Mouse (Mus musculus) testis, adult 2 months (tissue): ENCODE results near the gene Mcoln3. TPM values are rescaled to one million over a fixed set of nuclear protein-coding genes. Genes with fewer than 3 reads are reported as not detected.

ENCODE experiments used
- H3K27ac ChIP-seq: fragments of 200-500 bp; 2 replicates; pipeline ENCODE4 v1.5.1; 2012; ENCODE audit warnings: low read depth, low read length; ENCODE audit not compliant: control insufficient read depth, insufficient read depth
- H3K27me3 ChIP-seq: fragments of 200-500 bp; 2 replicates; pipeline ENCODE4 v1.6.1; 2012; ENCODE audit warnings: mild to moderate bottlenecking, low read length, moderate library complexity; ENCODE audit not compliant: control insufficient read depth, insufficient read depth
- H3K36me3 ChIP-seq: fragments of 200-500 bp; 2 replicates; pipeline ENCODE4 v1.6.1; 2012; ENCODE audit warnings: mild to moderate bottlenecking, low read length; ENCODE audit not compliant: control insufficient read depth, insufficient read depth
- H3K4me1 ChIP-seq: fragments of 200-500 bp; 2 replicates; pipeline ENCODE4 v1.6.1; 2012; ENCODE audit warnings: low read length; ENCODE audit not compliant: control insufficient read depth, insufficient read depth
- H3K4me3 ChIP-seq: fragments of 200-500 bp; 2 replicates; pipeline ENCODE4 v1.5.1; 2012; ENCODE audit warnings: low read depth, mild to moderate bottlenecking, low read length, moderate library complexity, mixed read lengths; ENCODE audit not compliant: control insufficient read depth
- CTCF ChIP-seq: fragments of 200-500 bp; IDR thresholded peaks from 2 replicates; pipeline ENCODE4 v1.5.1; 2012; ENCODE audit warnings: low read depth, mild to moderate bottlenecking, inconsistent platforms, low read length, moderate library complexity; ENCODE audit not compliant: control insufficient read depth, insufficient read depth, insufficient replicate concordance
- POLR2A ChIP-seq: fragments of 200-500 bp; IDR thresholded peaks from 2 replicates; pipeline ENCODE4 v1.6.1; 2012; ENCODE audit warnings: low read depth, mild to moderate bottlenecking, inconsistent platforms, low read length, moderate library complexity; ENCODE audit not compliant: control insufficient read depth
- polyA plus RNA-seq: library from polyadenylated mRNA; depleted of rRNA; stranded (reverse); fragments of >200 nt; gene quantifications from 2 replicates; pipeline ENCODE4 v1.2.3, GENCODE M21; 2012

Mcoln3 gene
- polyA plus RNA-seq, 1 experiment: 0.11 TPM

GRCm38 (mm10) chr3:146110916-146111315 is 6.3 kb upstream of the Mcoln3 start:
- Histone ChIP-seq H3K36me3 (no peaks in the 10 kb centered on the region), H3K4me1 (peaks cover 6% of the 10 kb centered on the region), H3K27ac (no peak overlapping the region; the same call in 1 of the 2 replicates), H3K4me3 (no peak overlapping the region), H3K27me3 (no peaks in the 10 kb centered on the region)
- TF ChIP-seq POLR2A (no peak), CTCF (no peak)

DNA sequence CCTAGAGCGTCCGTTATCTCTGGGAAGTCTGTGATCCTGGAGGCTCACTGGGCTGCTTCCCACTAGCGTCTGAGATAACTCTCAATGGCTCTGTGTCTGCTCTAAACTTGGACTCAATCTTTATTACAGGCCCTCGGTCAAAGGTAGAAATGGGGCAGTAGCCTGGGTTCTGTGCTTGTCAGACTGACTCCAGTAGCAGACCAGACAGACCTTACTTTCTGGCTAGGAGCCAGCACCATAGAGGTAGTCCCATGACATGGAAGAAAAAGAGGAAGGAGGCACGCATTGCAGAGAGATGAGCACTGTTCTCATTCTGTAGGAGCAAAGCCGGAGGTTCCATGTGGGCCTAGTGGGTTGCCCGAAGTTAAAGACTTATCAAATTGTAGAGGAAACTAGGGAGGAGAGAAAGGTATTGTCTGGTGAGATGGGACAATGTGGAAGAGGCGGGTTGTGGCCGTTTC is 777 bp downstream of the Mcoln3 start:
- TF ChIP-seq POLR2A (no peak), CTCF (no peak)
- H3K36me3 ChIP-seq: no peaks in the 10 kb centered on the region
- H3K27me3 ChIP-seq: no peaks in the 10 kb centered on the region
- no peak overlapping the region for H3K27ac ChIP-seq
- H3K4me3 ChIP-seq: no peak overlapping the region
- peaks cover 4% of the 10 kb centered on the region for H3K4me1 ChIP-seq

GRCm38 (mm10) chr3:146121310-146122124 is 4.3 kb downstream of the Mcoln3 start:
- TF ChIP-seq CTCF (no peak), POLR2A (no peak)
- Histone ChIP-seq H3K27ac (no peak overlapping the region), H3K4me1 (peaks cover 4% of the 10 kb centered on the region), H3K4me3 (no peak overlapping the region), H3K27me3 (no peaks in the 10 kb centered on the region), H3K36me3 (no peaks in the 10 kb centered on the region)

- Histone ChIP-seq H3K27ac (no peak overlapping the region), H3K27me3 (no peaks in the 10 kb centered on the region), H3K4me1 (peaks cover 3% of the 10 kb centered on the region), H3K36me3 (no peaks in the 10 kb centered on the region), H3K4me3 (no peak overlapping the region)
- TF ChIP-seq POLR2A: no peak
Observed at GRCm38 (mm10) chr3:146122125-146122420, 4.8 kb downstream of the Mcoln3 start.

- no peak overlapping the region for H3K4me3 ChIP-seq
- no peaks in the 10 kb centered on the region for H3K27me3 ChIP-seq
- no peak for TF ChIP-seq CTCF
- no peak for TF ChIP-seq POLR2A
- H3K36me3 ChIP-seq: no peaks in the 10 kb centered on the region
- H3K4me1 ChIP-seq: no peaks in the 10 kb centered on the region
- no peak overlapping the region for H3K27ac ChIP-seq
Observed at GRCm38 (mm10) chr3:146122807-146123463, 5.7 kb downstream of the Mcoln3 start.

GRCm38 (mm10) chr3:146123464-146123825 is 6.2 kb downstream of the Mcoln3 start:
- H3K27me3 ChIP-seq: no peaks in the 10 kb centered on the region
- TF ChIP-seq POLR2A (no peak), CTCF (no peak)
- H3K4me1 ChIP-seq: no peaks in the 10 kb centered on the region
- no peaks in the 10 kb centered on the region for H3K36me3 ChIP-seq
- no peak overlapping the region for H3K4me3 ChIP-seq
- H3K27ac ChIP-seq: no peak overlapping the region

DNA sequence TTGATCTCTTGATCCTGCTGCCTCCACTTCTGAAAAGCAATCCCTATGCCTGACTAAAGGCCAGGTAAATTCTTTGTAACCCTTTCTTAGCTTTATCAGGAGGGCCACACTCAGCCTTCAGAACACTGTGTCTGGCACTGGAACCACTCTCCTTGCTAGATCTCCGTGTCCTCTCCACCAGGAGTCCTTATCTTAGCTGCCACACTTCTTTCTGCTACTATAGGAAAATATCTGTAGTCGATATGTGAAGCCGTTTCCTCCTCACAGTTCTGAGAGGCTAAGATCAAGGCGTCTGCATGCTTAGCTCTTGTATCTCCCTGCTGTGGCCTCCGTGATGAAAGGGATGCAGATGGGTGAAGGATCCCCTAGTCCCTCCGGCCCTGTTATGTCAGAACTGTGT is 10.0 kb downstream of the Mcoln3 start:
- Histone ChIP-seq H3K27ac (no peak overlapping the region), H3K36me3 (no peaks in the 10 kb centered on the region), H3K4me3 (no peak overlapping the region), H3K27me3 (no peaks in the 10 kb centered on the region), H3K4me1 (no peaks in the 10 kb centered on the region; the same call in 1 of the 2 replicates)
- no peak for TF ChIP-seq CTCF
- no peak for TF ChIP-seq POLR2A
